Mouse (Mus musculus) bone marrow, adult 2 months (tissue): ENCODE data around the gene Ngf.

Experiments
- CTCF ChIP-seq: fragments of 200-500 bp; IDR thresholded peaks from 2 replicates; pipeline ENCODE4 v1.5.1; 2011; ENCODE audit warnings: low read length, control low read depth; ENCODE audit not compliant: control insufficient read depth, insufficient read depth
- POLR2A ChIP-seq: fragments of 200-500 bp; IDR thresholded peaks from 2 replicates; pipeline ENCODE4 v1.6.1; 2011; ENCODE audit warnings: low read depth, mild to moderate bottlenecking, control low read depth, low read length, borderline replicate concordance; ENCODE audit not compliant: control insufficient read depth

DNA sequence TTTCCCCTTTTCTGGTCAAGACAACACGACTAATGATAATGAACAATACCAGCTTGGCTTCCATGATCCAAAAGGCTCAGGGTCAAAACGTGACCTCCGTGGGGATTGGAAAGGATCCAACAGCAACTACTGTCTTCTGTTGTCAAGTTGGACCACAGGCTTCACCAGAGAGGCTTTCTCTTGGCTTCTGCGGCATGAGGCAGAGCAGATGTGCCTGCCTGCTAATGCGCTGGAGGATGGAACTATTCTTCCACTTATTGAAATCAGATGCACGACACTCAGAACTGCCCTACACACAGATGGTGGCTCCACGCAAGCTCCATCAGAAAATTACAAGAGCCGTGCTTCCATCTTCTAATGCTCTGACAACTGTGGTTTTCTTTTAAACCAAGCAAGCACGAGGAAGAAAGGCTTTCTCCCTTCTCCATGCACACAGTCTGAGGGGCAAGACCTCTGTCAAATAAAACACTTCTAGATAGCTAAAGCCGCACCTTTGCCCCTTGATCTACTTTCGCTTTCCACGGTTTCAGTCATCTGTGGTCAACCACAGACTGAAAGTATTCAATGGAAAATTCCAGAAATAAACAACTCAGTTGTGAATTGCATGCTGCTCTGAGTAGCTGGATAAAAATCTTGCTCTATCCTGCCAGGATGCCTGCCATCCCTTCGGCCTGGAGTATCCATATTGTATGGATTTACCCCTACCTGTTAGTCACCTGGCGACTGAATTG lies 20.8 kb downstream of the Ngf start:
- TF ChIP-seq POLR2A (no peak), CTCF (no peak)
